Mouse (Mus musculus) olfactory bulb, adult 2 months (tissue): ENCODE results near the gene Akap10. TPM values are rescaled to one million over a fixed set of nuclear protein-coding genes. Genes with fewer than 3 reads are reported as not detected.
A peak's percentile ranks its signal among the peaks of the same experiment; 100 is the strongest.

Experiments
- H3K27ac ChIP-seq: fragments of 200-500 bp; 2 replicates; pipeline ENCODE4 v1.5.1; 2012; ENCODE audit warnings: low read depth, low read length; ENCODE audit not compliant: insufficient read depth
- H3K4me1 ChIP-seq: fragments of 200-500 bp; 2 replicates; pipeline ENCODE4 v1.6.1; 2012; ENCODE audit warnings: low read length; ENCODE audit not compliant: control insufficient read depth, insufficient read depth
- H3K4me3 ChIP-seq: fragments of 200-500 bp; 2 replicates; pipeline ENCODE4 v1.5.1; 2012; ENCODE audit warnings: mild to moderate bottlenecking, low read depth, low read length, moderate library complexity; ENCODE audit not compliant: insufficient read depth
- CTCF ChIP-seq: fragments of 200-500 bp; IDR thresholded peaks from 2 replicates; pipeline ENCODE4 v1.5.1; 2012; ENCODE audit warnings: low read depth, mild to moderate bottlenecking, low read length, moderate library complexity; ENCODE audit not compliant: insufficient read depth
- POLR2A ChIP-seq: fragments of 200-500 bp; IDR thresholded peaks from 2 replicates; pipeline ENCODE4 v1.6.1; 2012; ENCODE audit warnings: mild to moderate bottlenecking, low read depth, low read length, moderate library complexity; ENCODE audit not compliant: insufficient read depth
- WGBS: fragments of 180-500 bp; shearing (Covaris S2); methylation state at CpG from one replicate; pipeline ENCODE4 v1.1.7; 2018; 5-methylcytosine and 5-hydroxymethylcytosine counted together
- polyA plus RNA-seq: library from polyadenylated mRNA; stranded (reverse); fragments of >200 nt; gene quantifications from 2 replicates; pipeline ENCODE4 v1.2.4, GENCODE M21; 2012; ENCODE audit warnings: low replicate concordance; ENCODE audit not compliant: missing spikeins, insufficient read depth, insufficient read length

Akap10 gene
- polyA plus RNA-seq, 1 experiment, result not detected

DNA sequence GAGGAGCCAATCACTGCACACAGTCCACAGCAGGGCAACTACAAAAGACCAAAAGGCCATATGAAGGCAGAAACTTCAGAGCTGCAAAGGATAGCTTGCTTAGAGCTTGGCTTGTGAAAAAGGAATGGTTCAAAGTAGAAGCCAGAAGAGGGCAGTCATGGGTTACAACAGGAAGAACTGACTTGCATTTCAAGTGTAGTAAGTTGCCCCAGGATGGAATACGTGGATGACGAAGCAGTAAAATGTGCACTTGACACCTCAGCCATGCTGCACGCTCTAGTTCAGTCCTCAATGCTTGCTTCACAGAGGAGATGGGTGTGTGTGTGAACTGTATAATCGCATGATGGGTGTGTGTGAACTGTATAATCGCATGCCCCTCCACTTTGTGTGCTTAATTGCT, 47.9 kb downstream of the Akap10 start:
- 59% methylated on average over 5 of the region's 5 CpGs for WGBS
- H3K4me3 ChIP-seq, result no peak overlapping the region
- TF ChIP-seq POLR2A (no peak), CTCF (no peak)
- H3K4me1 ChIP-seq, result no peaks in the 10 kb centered on the region; the same call in 1 of the 2 replicates
- no peak overlapping the region for H3K27ac ChIP-seq

DNA sequence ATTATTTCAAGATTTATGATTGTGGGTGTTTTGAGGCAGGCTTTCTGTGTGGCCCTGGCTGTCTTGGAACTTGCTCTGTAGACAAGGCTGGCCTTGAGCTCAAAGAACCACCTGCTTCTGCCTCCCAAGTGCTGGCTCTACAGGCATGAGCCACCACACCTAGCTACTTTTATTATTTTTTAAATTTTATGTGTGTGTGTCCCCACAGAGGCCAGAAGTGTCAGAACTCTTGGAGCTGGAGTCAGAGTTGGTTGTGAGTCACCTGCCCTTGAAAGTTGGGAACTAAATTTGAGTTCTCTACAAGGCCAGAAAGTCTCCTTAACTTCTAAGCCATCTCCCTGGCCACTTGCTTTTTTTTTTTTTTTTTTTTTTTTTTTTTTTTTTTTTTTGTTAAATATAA, 50.1 kb downstream of the Akap10 start:
- Histone ChIP-seq H3K27ac (no peak overlapping the region), H3K4me1 (no peaks in the 10 kb centered on the region), H3K4me3 (no peak overlapping the region)
- TF ChIP-seq CTCF, result no peak
- TF ChIP-seq POLR2A, result no peak

- Histone ChIP-seq H3K27ac (no peak overlapping the region), H3K4me3 (no peak overlapping the region), H3K4me1 (no peaks in the 10 kb centered on the region)
- no peak for TF ChIP-seq POLR2A
- TF ChIP-seq CTCF, result no peak
- WGBS, result 72% methylated on average over 5 of the region's 5 CpGs
These were observed 58.2 kb downstream of the Akap10 start for GRCm38 (mm10) chr11:61871881-61872280.

DNA sequence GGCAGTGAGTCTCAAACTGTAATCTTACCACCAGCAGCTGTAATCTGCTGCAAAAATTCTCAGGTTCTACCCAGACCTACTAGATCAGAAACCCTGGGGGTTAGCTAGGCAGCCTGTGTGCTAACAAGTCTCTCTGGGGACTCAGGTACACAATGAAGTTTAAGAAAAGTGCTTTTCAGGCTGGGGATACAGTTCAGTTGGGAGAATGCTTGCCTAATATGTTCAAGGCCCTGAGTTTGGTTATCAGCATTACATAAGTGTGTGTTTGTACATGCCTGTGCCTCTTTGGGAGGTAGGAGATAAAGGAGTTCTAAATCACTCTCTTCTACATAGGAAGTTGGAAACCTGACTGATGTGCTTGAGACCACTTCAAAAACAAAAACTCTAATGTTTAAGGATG, 63.2 kb downstream of the Akap10 start:
- no peak overlapping the region for H3K4me3 ChIP-seq
- no peak for TF ChIP-seq CTCF
- no peak overlapping the region for H3K27ac ChIP-seq
- no peaks in the 10 kb centered on the region for H3K4me1 ChIP-seq

GRCm38 (mm10) chr11:61861781-61862547, 68.1 kb downstream of the Akap10 start:
- H3K4me1 ChIP-seq, result no peaks in the 10 kb centered on the region
- H3K4me3 ChIP-seq, result no peak overlapping the region
- TF ChIP-seq POLR2A (no peak), CTCF (no peak)
- WGBS, result 69% methylated on average over 6 of the region's 6 CpGs
- no peak overlapping the region for H3K27ac ChIP-seq

DNA sequence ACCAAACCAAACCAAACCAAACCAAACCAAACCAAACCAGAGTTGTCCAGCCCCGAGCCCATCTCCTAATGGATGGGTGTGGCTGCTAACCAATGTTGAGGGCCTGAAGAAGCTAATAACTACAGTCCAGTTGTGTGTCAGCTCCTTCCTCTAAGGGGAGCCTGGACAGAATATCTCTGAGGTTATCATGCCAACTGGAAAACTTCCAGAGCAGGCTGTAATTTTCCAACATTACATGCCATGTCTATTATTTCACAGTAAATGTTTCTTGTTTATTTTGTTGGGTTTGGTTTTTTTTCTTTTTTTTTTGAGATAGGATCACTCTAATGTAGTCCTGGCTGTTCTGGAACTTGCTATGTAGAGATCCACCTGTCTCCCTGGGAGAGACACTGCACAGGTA, 70.7 kb downstream of the Akap10 start:
- H3K4me3 ChIP-seq, result no peak overlapping the region
- TF ChIP-seq POLR2A, result no peak
- H3K4me1 ChIP-seq, result no peaks in the 10 kb centered on the region
- H3K27ac ChIP-seq, result no peak overlapping the region
- WGBS, result 87% methylated on average over 1 of the region's 1 CpGs

DNA sequence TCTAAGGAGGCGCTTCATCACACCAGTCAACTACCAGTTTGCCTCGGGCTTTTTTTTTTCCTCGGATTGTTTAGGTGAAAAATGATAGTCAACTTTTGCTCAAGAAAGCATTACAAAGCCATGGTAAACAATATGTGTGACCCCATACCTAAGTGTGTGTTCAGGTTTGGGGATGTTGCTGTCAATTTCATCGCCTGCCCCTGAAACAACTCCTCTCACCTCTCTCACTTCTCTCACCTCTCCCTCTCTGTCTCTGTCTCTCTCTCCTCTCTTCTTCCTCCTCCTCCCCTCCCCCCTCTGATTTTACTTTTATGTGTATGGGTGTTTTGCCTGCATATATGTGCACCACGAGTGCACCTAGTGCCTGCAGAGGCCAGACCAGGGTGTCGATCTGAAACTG, 74.5 kb downstream of the Akap10 start:
- 34% methylated on average over 6 of the region's 6 CpGs for WGBS
- Histone ChIP-seq H3K4me3 (peak overlapping the region; percentile 91), H3K4me1 (peaks cover 6% of the 10 kb centered on the region; the same call in 1 of the 2 replicates), H3K27ac (no peak overlapping the region)
- TF ChIP-seq CTCF, result no peak
- no peak for TF ChIP-seq POLR2A

DNA sequence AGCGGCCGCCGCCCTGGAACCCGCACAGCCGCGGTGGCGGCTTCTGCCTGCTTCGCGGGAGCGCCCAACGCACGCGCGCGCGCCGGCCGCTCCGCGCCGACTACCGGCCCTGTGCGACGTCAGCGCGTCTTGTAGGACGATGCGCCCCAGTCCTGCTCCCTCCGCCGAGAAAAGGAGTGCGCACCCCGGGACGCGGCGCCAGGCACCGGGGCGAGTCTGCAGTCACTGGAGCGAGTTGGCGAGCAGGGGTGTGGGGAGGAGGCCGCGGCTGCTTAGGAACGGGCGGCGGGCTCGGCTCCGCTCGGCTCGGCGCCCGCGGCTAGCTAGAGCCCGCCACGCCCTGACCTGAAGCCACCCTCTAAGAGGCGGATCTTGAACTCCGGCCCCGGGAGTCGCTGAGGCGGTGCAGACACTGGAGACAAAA, 75.1 kb downstream of the Akap10 start, which contains the start of gene Ulk2:
Gene Ulk2 (minus strand): TSS at position 86 of the 424 bp plus-strand sequence.
- TF ChIP-seq POLR2A (peak; percentile 100), CTCF (no peak)
- Histone ChIP-seq H3K4me3 (peak within 1 kb of the TSS; percentile 91), H3K27ac (peak within 1 kb of the TSS; percentile 78), H3K4me1 (peaks cover 6% of the 10 kb centered on the region; the same call in 1 of the 2 replicates)
- WGBS, result under 1% methylated on average over 58 of the region's 58 CpGs

DNA sequence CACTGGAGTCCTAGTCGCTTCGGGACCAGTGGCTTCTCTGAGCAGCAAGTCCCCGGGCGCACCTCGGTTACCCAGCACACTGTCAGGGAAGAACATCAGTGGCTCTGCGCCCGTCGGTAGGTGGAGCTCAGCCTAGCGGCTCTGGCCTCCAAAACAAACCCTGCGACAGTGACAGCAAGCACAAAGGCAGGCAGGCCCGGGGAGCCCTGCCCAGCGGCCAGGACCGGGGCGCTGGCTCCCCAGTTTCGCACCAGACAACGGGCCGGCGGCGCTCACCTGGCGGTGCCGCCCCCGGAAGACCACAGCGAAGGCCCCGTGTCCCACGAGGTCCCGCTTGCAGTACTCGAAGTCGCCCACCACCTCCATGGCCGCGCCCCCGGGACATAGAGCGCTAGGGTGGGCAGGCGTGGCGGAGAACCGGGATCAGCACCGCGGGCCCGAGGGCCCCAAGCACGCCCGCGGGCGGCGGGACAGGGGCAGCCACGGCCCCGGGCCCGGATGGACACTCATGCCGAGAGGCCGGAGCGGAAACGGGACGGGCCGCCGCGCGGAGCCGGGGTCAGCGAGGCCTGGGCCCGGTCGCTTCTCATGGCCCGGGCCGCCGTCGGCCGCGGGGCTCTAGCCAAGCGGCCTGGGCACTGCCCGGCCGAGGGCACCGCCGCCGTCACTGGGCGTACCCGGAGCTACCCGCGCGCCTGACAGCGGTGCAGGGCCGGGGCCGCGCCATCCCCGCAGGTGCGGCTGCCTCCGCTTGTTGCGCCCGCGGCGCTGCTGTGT, 75.7 kb downstream of the Akap10 start:
- WGBS, result under 1% methylated on average over 87 of the region's 87 CpGs
- TF ChIP-seq CTCF (peak; percentile 28; the same call in 1 of the 2 replicates), POLR2A (peak; percentile 58; the same call in 1 of the 2 replicates)
- H3K4me3 ChIP-seq, result peak overlapping the region; percentile 91
- H3K27ac ChIP-seq, result peak overlapping the region; percentile 74
- peaks cover 6% of the 10 kb centered on the region; the same call in 1 of the 2 replicates for H3K4me1 ChIP-seq
